ENCODE assay signal across 28 mouse cellular contexts in the genomic region with DNA sequence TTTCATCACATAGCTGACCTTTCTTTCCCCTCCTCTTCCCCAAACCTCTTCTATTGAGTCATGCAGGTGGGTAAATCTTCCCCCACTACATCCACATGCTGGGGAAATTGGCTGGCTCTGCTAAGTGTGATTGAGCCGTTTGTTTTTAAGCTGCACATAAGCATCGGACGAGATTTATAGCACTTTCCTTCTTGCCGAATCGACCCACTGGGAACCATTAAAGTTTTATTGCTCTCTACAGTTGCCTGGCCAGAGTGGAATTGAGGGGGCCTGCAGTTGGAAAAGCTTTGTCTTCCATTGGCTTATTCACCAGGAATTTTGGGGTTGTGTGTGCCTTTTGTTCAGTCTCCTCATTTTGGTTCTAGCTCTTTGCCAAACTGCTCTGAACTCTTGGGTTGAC.
DNase-seq lines count a peak whose midpoint lies in the region; ATAC-seq and TF ChIP-seq lines count a peak whose summit lies in the region.
"Had no signal": no experiment of that assay in that cellular context is flagged by ENCODE, and none has a peak within 500 bp of the region (broad histone marks: within the 10 kb centered on the region; RNA-seq: fewer than 3 reads in every experiment).

No protein-coding gene starts in this region.

- TF ChIP-seq EP300 in stomach, postnatal 0 days (optimal IDR thresholded peaks at IDR 0.05): no peak

- no peak overlapping the region for H3K4me2 ChIP-seq in kidney, embryonic 15.5 days
- no peak overlapping the region for H3K4me2 ChIP-seq in limb, embryonic 11.5 days (ENCODE audit: low read depth, severe bottlenecking)
- H3K4me2 ChIP-seq in stomach, postnatal 0 days (replicated peaks; ENCODE audit: low read depth): no peak overlapping the region
- H3K4me2 ChIP-seq: embryonic facial prominence, embryonic 12.5 days; forebrain, embryonic 15.5 days; hindbrain, embryonic 15.5 days; liver, embryonic 11.5 days; midbrain, embryonic 15.5 days; neural tube, embryonic 12.5 days had no signal

- no peak overlapping the region for H3K9ac ChIP-seq in kidney, embryonic 15.5 days
- no peak overlapping the region for H3K9ac ChIP-seq in limb, embryonic 11.5 days (ENCODE audit: low read length)
- no peak overlapping the region for H3K9ac ChIP-seq in stomach, postnatal 0 days (ENCODE audit: low read length)
- H3K9ac ChIP-seq: embryonic facial prominence, embryonic 12.5 days; forebrain, embryonic 15.5 days; hindbrain, embryonic 15.5 days; midbrain, embryonic 15.5 days; neural tube, embryonic 12.5 days had no signal

- H3K4me3 ChIP-seq in kidney, embryonic 15.5 days (replicated peaks): no peak overlapping the region
- H3K4me3 ChIP-seq in limb, embryonic 11.5 days (ENCODE audit: low read depth, low read length): no peak overlapping the region
- H3K4me3 ChIP-seq in stomach, postnatal 0 days (ENCODE audit: low read depth, low read length): no peak overlapping the region
- H3K4me3 ChIP-seq: embryonic facial prominence, embryonic 12.5 days; forebrain, embryonic 10.5 days; forebrain, embryonic 15.5 days; hindbrain, embryonic 10.5 days; hindbrain, embryonic 15.5 days; megakaryocyte, embryonic 14.5 days; midbrain, embryonic 15.5 days; neural tube, embryonic 12.5 days had no signal

- 15% methylated on average over 5 of the region's 5 CpGs for WGBS in kidney, embryonic 15.5 days
- WGBS in limb, embryonic 11.5 days: 11% methylated on average over 5 of the region's 5 CpGs
- WGBS in stomach, postnatal 0 days: 73% methylated on average over 5 of the region's 5 CpGs

- no peaks in the 10 kb centered on the region for H3K27me3 ChIP-seq in kidney, embryonic 15.5 days
- H3K27me3 ChIP-seq in limb, embryonic 11.5 days (ENCODE audit: control insufficient read depth, insufficient read depth, low read length): no peaks in the 10 kb centered on the region
- H3K27me3 ChIP-seq in stomach, postnatal 0 days (ENCODE audit: control insufficient read depth, insufficient read depth, low read length): no peaks in the 10 kb centered on the region
- H3K27me3 ChIP-seq: embryonic facial prominence, embryonic 12.5 days; forebrain, embryonic 15.5 days; hindbrain, embryonic 15.5 days; megakaryocyte, embryonic 14.5 days; midbrain, embryonic 15.5 days; neural tube, embryonic 12.5 days; Patski had no signal

- H3K36me3 ChIP-seq in kidney, embryonic 15.5 days: no peaks in the 10 kb centered on the region
- H3K36me3 ChIP-seq in limb, embryonic 11.5 days (ENCODE audit: control insufficient read depth, insufficient read depth, low read length): no peaks in the 10 kb centered on the region
- H3K36me3 ChIP-seq in stomach, postnatal 0 days (ENCODE audit: control insufficient read depth, insufficient read depth, low read length): no peaks in the 10 kb centered on the region
- H3K36me3 ChIP-seq: embryonic facial prominence, embryonic 12.5 days; forebrain, embryonic 10.5 days; forebrain, embryonic 15.5 days; hindbrain, embryonic 10.5 days; hindbrain, embryonic 15.5 days; midbrain, embryonic 15.5 days; neural tube, embryonic 12.5 days had no signal

- H3K4me1 ChIP-seq in kidney, embryonic 15.5 days: no peaks in the 10 kb centered on the region
- H3K4me1 ChIP-seq in limb, embryonic 11.5 days (ENCODE audit: control insufficient read depth, insufficient read depth, low read length): 0 out of 2 replicates have a peak, but pooled peaks cover 4% of the 10 kb centered on the region
- no peaks in the 10 kb centered on the region for H3K4me1 ChIP-seq in stomach, postnatal 0 days (replicated peaks; ENCODE audit: control insufficient read depth, insufficient read depth)
- H3K4me1 ChIP-seq: embryonic facial prominence, embryonic 12.5 days; forebrain, embryonic 10.5 days; forebrain, embryonic 15.5 days; hindbrain, embryonic 10.5 days; hindbrain, embryonic 15.5 days; megakaryocyte, embryonic 14.5 days; midbrain, embryonic 15.5 days had no signal

- no peak for DNase-seq in kidney, postnatal 36 days
- DNase-seq in embryo, embryonic 11 days: peak; percentile 35
- DNase-seq in limb, embryonic 11.5 days (ENCODE audit: low spot score): peak; percentile 33
- DNase-seq in mesoderm, embryonic 11.5 days (ENCODE audit: low read depth, low spot score): peak; percentile 68
- DNase-seq in cerebellum, postnatal 36 days: no peak
- no peak for DNase-seq in stomach, postnatal 0 days (ENCODE audit: low spot score)
- no peak for DNase-seq in right cerebral cortex, adult 18-20 months
- DNase-seq: adrenal gland, postnatal 10 days; cerebellum, adult 9-10 months; gastrocnemius, postnatal 10 days; heart, postnatal 14 days; kidney, adult 11 months; kidney, postnatal 10 days; lung, postnatal 36 days; retina, postnatal 1 day; thymus, postnatal 4 days had no signal

- H3K9me3 ChIP-seq in kidney, embryonic 15.5 days (replicated peaks): no peaks in the 10 kb centered on the region
- H3K9me3 ChIP-seq in limb, embryonic 11.5 days (ENCODE audit: control insufficient read depth, low read length): no peaks in the 10 kb centered on the region
- H3K9me3 ChIP-seq in stomach, postnatal 0 days (ENCODE audit: control insufficient read depth, low read length): no peaks in the 10 kb centered on the region
- H3K9me3 ChIP-seq: embryonic facial prominence, embryonic 12.5 days; forebrain, embryonic 10.5 days; forebrain, embryonic 15.5 days; hindbrain, embryonic 10.5 days; hindbrain, embryonic 15.5 days; megakaryocyte, embryonic 14.5 days; midbrain, embryonic 15.5 days; neural tube, embryonic 12.5 days had no signal

- no peak for TF ChIP-seq CTCF in stomach, postnatal 0 days (IDR thresholded peaks at IDR 0.05; ENCODE audit: low read depth)

- ATAC-seq in kidney, embryonic 15.5 days (replicated peaks; ENCODE audit: low FRiP score): peak; percentile 33; the same call in 1 of the 2 replicates
- peak; percentile 54; the same call in 1 of the 2 replicates for ATAC-seq in limb, embryonic 11.5 days (ENCODE audit: insufficient number of reproducible peaks, low FRiP score, low TSS enrichment, low read depth)
- no peak for ATAC-seq in stomach, postnatal 0 days (ENCODE audit: low FRiP score, low TSS enrichment)
- ATAC-seq: forebrain, embryonic 15.5 days; inflammation-experienced regulatory T-cells, adult 6 months; midbrain, embryonic 15.5 days; Patski had no signal

- H3K27ac ChIP-seq in kidney, embryonic 15.5 days: no peak overlapping the region
- no peak overlapping the region for H3K27ac ChIP-seq in limb, embryonic 11.5 days (replicated peaks; ENCODE audit: low read depth, low read length)
- no peak overlapping the region for H3K27ac ChIP-seq in stomach, postnatal 0 days (replicated peaks)
- H3K27ac ChIP-seq: embryonic facial prominence, embryonic 12.5 days; forebrain, embryonic 10.5 days; forebrain, embryonic 15.5 days; hindbrain, embryonic 10.5 days; hindbrain, embryonic 15.5 days; midbrain, embryonic 15.5 days; neural tube, embryonic 12.5 days had no signal

Comparison
In these comparisons a context has a peak if more than half of its experiments do, and no peak if none do; other contexts are left out.
1. DNase-seq: peak in embryo, embryonic 11 days (single experiment), limb, embryonic 11.5 days (single experiment) and mesoderm, embryonic 11.5 days (single experiment); none in kidney, postnatal 36 days (0 of 2), cerebellum, postnatal 36 days (0 of 2), stomach, postnatal 0 days (single experiment) and right cerebral cortex, adult 18-20 months (single experiment).